Mouse (Mus musculus) induced T-regulatory cell, adult 2 months (primary cell): Measurements from ENCODE around the gene Fam187b.

Source experiments
- DNase-seq: peaks from one replicate; pipeline ENCODE4 v3.0.0-alpha.2; 2012; ENCODE audit warnings: low read depth

The Fam187b gene

DNA sequence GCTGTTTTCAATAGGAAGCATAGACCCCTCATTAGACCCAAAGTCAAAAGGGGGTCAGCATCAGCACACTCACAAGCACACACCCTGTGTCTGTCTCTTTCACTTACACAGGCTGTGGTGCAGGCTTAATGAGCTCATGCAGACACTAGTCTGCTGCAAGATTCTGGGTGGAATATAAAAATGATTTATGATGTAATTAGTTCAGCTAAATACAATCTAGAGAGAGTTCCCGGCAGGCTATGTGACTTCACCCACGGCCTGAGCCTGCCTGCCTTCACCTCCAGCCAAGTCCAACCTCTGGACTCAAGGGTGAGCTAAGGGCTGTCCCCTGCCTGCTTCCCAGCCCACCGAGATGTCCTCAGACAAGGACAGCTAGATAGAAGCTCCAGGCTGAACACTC is 35.3 kb downstream of the Fam187b start:
- no peak for DNase-seq

DNA sequence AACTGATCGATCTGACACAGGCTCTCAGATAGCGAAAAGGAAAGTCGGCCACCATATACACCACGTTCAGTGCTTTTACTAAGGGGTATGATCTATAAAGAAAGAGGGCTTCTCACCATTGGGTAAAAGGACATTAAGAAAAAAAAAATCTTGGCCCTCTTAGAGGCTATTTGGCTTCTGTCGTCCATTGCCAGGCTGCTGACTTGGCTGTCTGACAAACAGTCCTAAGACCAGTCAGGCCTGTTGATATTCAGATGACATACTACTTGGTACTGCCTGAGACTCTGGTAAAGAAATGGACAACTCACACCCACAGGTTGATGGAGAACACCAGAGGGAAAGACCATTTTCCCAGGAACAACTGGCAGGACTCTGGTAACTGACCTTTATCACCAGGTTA is 39.4 kb downstream of the Fam187b start:
- DNase-seq: no peak

DNA sequence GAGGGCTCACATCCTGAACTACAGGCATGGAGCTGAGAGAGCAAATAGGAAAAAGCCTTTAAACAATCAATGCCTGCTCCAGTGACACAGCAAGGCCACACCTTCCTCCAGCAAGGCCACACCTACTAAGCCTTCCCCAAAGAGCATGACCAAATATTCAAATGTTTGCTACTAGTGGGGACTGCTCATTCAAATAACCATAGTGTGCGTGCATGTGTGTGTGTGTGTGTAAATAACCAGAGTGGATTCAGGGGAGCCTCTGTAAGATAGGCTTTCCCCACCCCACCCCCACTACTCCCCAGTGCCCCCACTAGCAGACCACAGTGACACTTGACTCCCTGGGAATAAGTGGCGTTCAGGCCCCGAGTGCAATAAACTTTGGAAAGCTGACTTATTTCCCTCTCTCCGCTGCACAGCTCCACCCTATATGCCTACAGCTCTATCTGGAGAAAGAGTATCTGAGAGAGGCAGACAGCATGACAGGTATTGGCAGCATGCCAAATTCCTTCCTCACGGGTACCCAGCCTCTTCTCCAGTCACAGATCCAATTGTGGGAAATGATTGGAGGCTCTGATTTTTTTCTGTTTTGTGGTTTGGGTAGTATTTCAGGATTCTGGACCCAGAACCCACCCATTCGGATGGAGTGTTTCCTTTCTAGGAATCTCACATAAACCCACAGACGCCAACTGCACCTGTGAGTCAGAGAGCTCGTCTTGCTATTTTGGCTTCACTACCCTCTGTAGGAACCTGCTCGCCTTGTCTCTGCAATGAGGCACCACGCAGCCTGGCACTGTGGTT is 43.7 kb downstream of the Fam187b start:
- DNase-seq: peak; percentile 26

DNA sequence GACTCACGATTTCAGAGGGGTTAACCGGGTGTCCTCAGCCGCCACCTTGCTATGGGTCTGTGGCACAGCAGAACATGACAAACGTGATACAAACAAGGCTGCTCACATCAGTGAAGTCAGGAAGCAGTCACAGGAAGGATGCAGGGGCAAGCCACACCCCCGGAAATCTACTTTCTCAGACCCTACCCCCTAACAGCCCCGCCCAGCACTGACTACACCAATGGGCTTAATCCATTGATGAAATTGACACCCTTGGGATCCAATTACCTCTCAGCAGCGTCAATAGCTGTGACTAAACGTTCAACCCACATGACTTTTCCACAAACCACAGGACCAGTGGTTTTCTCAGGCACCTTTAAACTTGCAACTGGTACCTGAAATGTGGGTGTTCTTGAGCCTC is 55.0 kb downstream of the Fam187b start:
- DNase-seq: peak; percentile 85

DNA sequence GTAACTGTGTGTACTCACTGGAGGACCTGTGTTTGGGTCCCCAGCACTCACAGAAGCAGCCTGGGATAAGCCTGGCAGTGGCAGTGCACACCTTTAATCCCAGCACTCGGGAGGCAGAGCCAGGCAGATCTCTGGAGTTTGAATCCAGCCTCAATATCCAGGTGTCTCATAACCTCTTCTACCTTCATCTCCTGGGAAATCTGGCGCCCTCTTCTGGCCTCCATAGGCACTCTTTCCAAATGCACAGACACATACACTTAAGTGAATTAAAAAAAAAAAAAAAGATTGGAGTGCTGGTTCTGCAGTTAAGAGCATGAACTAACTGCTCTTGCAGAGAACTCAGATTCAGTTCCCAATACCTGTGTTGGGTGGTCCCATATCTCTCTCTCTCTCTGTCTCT is 57.1 kb downstream of the Fam187b start:
- DNase-seq: peak; percentile 62

DNA sequence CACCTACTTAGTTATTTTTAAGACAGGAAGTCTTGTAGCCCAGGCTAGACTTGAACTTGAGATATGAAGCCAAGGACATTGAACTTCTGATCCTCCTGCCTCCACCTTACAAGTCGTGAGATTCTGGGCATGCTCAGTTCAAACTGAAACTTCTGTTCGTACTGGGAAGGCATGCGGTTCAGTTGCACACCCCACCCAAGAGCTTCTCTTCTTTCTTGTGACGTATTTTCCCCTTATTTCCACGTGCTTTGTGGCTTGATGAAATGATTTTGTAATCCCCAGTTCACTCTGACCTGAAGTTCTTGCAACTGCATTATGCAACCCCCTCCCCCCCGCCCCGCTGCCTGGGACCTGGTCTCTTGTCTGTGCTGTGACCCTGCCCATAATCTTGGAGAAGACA is 58.1 kb downstream of the Fam187b start:
- DNase-seq: peak; percentile 88

DNA sequence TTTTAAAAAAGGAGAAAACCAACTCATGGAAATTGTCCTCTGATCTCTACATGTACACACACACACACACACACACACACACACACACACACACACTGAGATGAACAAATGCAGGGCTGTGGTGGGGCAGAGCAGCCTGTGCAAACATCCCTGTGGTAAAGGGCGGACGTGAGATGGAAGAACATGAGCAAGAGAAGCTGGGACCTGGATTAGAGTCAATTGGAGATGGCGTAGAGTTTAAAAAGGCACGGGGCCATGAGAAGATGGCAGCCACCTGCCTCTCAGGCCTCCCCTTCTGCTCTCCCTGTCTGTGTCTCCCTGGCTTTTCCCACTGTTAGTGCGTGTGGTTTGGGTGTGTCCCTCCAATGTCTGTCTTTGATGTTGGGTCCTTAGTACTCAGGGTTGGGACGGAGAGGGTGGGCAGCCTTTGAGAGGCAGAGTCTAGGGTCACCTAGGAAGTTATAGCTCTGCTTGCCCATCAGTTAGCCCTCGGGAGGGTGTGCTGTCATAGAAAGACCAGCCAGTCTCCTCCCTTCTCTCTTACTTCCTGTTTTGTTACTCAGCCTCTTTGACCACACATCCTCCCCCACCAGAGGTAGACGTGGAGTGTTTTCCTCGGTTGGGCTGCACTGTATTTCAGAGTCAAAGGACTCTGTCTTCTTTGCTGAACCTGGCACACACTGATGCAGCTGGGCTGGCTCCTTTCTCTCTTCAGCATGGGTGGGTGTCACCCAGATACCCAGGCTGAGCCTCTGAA is 60.0 kb downstream of the Fam187b start:
- peak; percentile 88 for DNase-seq

DNA sequence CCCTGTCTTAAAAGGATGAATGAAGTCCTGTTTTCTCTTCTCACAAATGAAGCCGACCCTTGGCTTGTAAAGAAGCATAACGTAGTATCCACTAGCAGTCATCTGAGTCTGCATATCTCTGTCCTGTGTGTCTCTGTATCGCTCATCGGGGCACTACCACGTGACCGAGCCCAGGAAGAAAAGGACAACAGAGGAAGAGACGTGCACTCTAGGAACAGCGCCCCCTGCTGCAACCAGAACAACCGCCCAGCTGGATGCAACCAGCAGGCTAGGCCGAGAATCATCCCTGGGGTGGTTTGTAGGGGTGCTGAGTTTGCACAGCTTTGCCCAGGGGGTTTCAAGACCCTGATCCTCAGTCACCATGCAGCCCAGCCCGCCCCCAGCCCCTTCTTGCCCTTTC is 61.2 kb downstream of the Fam187b start:
- peak; percentile 91 for DNase-seq

DNA sequence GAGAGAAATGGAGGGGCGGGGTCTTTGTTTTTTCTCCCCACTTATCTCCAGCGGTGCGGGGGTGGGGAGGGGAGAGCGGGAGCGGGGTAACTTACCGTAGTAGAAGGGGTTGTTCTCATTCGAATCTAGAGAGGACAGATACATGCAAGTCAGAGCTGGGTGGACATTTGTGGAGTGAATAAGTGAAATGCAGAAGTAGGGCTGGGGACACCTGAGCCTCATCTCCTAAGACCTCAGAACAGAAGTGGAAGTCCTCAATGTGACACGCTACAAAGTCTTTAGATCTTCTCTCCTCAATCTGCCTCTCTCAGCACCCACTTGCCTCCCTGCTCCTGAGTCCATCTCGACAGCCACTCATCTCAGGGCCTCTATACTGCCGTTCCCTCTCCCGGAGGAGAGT is 61.7 kb downstream of the Fam187b start:
- no peak for DNase-seq

DNA sequence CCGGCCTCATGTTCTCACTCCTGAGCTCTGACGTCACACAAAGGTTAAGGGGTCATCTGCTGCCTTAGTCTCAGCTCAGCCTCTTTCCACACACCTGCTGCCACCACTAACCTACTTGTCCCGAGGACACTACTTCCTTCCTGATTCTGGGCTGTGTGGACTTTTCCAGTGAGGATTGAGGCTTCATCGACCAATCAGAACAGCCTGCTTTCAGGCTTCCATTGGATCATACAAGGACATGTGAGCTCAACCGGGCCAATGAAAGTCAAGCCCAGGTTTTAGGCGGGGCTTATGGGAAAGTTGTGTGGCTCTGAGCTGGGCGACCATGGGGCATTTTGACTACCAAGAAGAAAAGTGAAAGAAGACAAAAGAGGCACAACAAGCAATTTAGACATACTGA is 63.3 kb downstream of the Fam187b start:
- DNase-seq: peak; percentile 91

DNA sequence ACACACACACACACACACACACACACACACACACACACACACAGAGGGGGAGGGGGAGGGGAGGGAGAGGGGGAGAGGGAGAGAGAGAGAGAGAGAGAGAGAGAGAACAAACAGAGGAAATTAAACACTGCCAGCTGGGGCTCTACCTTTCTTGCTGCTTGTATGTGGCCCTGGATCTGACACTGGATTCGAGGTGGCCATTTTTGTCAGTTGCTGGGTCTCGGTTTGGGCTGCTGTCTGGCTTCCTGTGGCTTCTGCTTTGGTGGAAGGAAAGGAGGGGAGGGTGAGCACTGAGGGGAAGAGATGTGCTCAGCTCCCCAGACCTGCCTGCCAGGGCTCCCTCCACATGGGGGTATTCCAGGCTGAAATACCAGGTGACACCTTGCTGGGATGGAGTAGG is 64.1 kb downstream of the Fam187b start:
- peak; percentile 74 for DNase-seq

DNA sequence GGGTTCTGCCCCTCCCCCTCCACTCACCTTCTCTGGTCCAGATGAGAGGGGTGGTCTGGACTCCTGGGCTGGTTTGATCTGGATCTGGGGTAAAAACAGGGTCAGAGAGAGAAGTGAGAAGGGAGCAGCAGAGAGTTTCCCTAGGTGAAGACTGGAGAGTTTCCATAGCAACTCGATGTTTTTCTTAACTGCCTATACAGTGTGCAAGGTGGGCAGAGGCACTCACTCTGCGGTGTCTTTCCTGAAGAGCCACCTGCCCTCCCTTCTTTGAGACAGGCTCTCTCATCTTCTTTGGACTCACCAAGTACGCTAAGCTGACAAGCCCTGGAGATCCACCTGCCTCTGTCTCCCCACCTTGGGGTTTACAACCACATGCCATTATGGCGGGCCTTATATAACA is 65.4 kb downstream of the Fam187b start:
- DNase-seq: peak; percentile 54
